Mouse (Mus musculus): ENCODE measurements at regions not wholly inside any gene's neighbourhood (a gene's known extent, or its start where the extent isn't known, plus 50 kb on each side); places are given as distances from the start of the nearest gene placed in this dataset.

- TF ChIP-seq CTCF (IDR thresholded peaks at IDR 0.05; ENCODE audit: low read depth) (no peak), EP300 (IDR thresholded peaks at IDR 0.05; ENCODE audit: low read depth) (no peak)
These were observed 2085.8 kb downstream of the 9330182O14Rik start for GRCm38 (mm10) chr15:42220005-42220404.

Measured in liver, postnatal 0 days (tissue).